Mouse (Mus musculus) ES-Bruce4 (cell line): ENCODE results near the gene Mapk1ip1.
A peak's percentile ranks its signal among the peaks of the same experiment; 100 is the strongest.

Experiments used
- CTCF ChIP-seq: IDR thresholded peaks from one replicate; pipeline ENCODE4 v1.8.1; 2011; ENCODE audit warnings: low read depth, low read length
- EP300 ChIP-seq: IDR thresholded peaks from 2 replicates; pipeline ENCODE4 v1.6.1; 2011; ENCODE audit warnings: low read depth, low read length; ENCODE audit not compliant: insufficient read depth

GRCm38 (mm10) chr7:138807146-138807545 lies 38.9 kb downstream of the Mapk1ip1 start:
- 0 out of 2 replicates have a peak, but pooled peaks have one; percentile 18 for TF ChIP-seq EP300
- no peak for TF ChIP-seq CTCF
